Mouse (Mus musculus) liver, embryonic 11.5 days (tissue): Measurements from ENCODE around the gene Phykpl. TPM values are rescaled to one million over a fixed set of nuclear protein-coding genes. Genes with fewer than 3 reads are reported as not detected.

Source experiments
- ATAC-seq: fragments of 200-750 bp; cut with Nextera tagmentation; replicated peaks from 2 replicates; pipeline ENCODE4 v1.8.0; 2017; ENCODE audit warnings: moderate number of reproducible peaks, mild to moderate bottlenecking, moderate TSS enrichment, moderate library complexity; ENCODE audit not compliant: low FRiP score
- DNase-seq: peaks from one replicate; pipeline ENCODE4 v3.0.0-alpha.2; 2017; ENCODE audit warnings: low spot score
- H3K27ac ChIP-seq: fragments of 300-500 bp; sonication (generic); 2 replicates; pipeline ENCODE4 v1.5.1; 2014; ENCODE audit warnings: mild to moderate bottlenecking, low read depth, low read length, control low read depth
- H3K27me3 ChIP-seq: fragments of 300-500 bp; sonication (generic); replicated peaks from 2 replicates; pipeline ENCODE4 v1.6.1; 2014; ENCODE audit warnings: low read length, mixed read lengths; ENCODE audit not compliant: control insufficient read depth, insufficient read depth
- H3K36me3 ChIP-seq: fragments of 300-500 bp; sonication (generic); 2 replicates; pipeline ENCODE4 v1.6.1; 2014; ENCODE audit warnings: mild to moderate bottlenecking, low read length, moderate library complexity, mixed read lengths; ENCODE audit not compliant: control insufficient read depth, insufficient read depth
- H3K4me1 ChIP-seq: fragments of 300-500 bp; sonication (generic); replicated peaks from 2 replicates; pipeline ENCODE4 v1.6.1; 2014; ENCODE audit warnings: low read length, mixed read lengths; ENCODE audit not compliant: control insufficient read depth, insufficient read depth
- H3K4me2 ChIP-seq: fragments of 300-500 bp; sonication (generic); 2 replicates; pipeline ENCODE4 v1.6.1; 2014; ENCODE audit warnings: mild to moderate bottlenecking, control low read depth, moderate library complexity
- H3K4me3 ChIP-seq: fragments of 300-500 bp; sonication (generic); 2 replicates; pipeline ENCODE4 v1.5.1; 2014; ENCODE audit warnings: low read depth, low read length, control low read depth
- H3K9ac ChIP-seq: fragments of 300-500 bp; sonication (generic); 2 replicates; pipeline ENCODE4 v1.6.1; 2014; ENCODE audit warnings: low read depth, low read length, control low read depth
- H3K9me3 ChIP-seq: fragments of 300-500 bp; sonication (generic); 2 replicates; pipeline ENCODE4 v1.6.1; 2016; ENCODE audit warnings: low read length, inconsistent platforms, mixed read lengths; ENCODE audit not compliant: control insufficient read depth
- WGBS: fragments of 180-500 bp; shearing (Covaris S2); extraction: QIAGEN DNeasy Blood & Tissue Kit; methylation state at CpG from one replicate; pipeline ENCODE4 v1.1.7; 2014; 5-methylcytosine and 5-hydroxymethylcytosine counted together
- polyA plus RNA-seq: library from polyadenylated mRNA; unstranded; fragments of >200 nt; fragmentation: Nextera tagmentation; extraction: Ambion mirVana; gene quantifications from 2 replicates; pipeline ENCODE4 v1.2.1, GENCODE M21; 2014

Phykpl gene
- polyA plus RNA-seq, 1 experiment from 2014 or later, result 28.6 TPM

GRCm38 (mm10) chr11:51551253-51551652 is 33.3 kb upstream of the Phykpl start:
- Histone ChIP-seq H3K27ac (no peak overlapping the region), H3K36me3 (no peaks in the 10 kb centered on the region), H3K27me3 (no peaks in the 10 kb centered on the region), H3K4me2 (no peak overlapping the region), H3K9me3 (no peaks in the 10 kb centered on the region), H3K4me3 (no peak overlapping the region), H3K4me1 (no peaks in the 10 kb centered on the region; the same call in 1 of the 2 replicates), H3K9ac (no peak overlapping the region)
- DNase-seq, result no peak
- ATAC-seq, result no peak
- WGBS, result 54% methylated on average over 5 of the region's 5 CpGs

DNA sequence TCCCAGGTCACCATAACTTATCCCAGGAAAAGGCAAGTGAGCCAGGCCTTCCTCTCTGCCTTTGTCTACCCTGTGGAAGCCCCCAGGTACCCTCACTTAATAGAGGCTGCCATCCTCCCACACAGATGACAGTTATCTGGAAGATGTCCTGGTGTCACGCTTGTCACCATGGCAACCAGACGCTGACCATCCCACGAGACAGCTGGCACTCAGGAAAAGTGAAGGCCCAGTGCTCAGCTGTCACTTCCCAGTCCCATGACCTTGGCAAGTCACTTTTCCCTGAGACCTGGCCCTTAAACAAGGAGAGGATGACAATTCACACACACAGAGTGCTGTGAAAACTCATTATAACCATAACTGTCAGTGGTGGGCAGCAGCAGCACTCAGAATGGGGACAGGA is 32.5 kb upstream of the Phykpl start:
- no peak for ATAC-seq
- WGBS, result 55% methylated on average over 3 of the region's 3 CpGs
- H3K4me2 ChIP-seq, result no peak overlapping the region

DNA sequence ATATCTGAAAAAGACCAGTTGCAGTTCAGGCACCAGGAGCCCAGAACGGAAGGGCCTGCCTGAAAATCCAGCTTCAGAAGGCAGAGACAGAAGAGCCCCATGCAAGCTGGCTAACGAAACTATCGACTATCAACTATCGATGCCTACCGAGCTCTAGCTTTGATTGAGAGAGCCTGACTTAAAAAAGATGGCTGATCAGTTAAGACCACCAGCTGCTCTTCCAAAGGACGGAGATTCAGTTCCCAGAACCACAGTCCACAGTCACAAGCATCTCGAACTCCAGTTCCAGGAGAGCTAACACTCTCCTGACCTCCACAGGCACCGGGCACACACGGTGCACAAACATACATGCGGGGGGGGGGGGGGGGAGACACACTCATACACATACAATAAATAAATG is 30.0 kb upstream of the Phykpl start:
- Histone ChIP-seq H3K27ac (no peak overlapping the region), H3K4me3 (no peak overlapping the region), H3K36me3 (no peaks in the 10 kb centered on the region), H3K27me3 (no peaks in the 10 kb centered on the region), H3K4me2 (no peak overlapping the region), H3K9ac (no peak overlapping the region), H3K9me3 (no peaks in the 10 kb centered on the region), H3K4me1 (no peaks in the 10 kb centered on the region; the same call in 1 of the 2 replicates)
- 68% methylated on average over 9 of the region's 10 CpGs for WGBS
- no peak for ATAC-seq
- DNase-seq, result no peak

More for the DNA sequence above, 32.5 kb upstream of the Phykpl start:
- Histone ChIP-seq H3K27me3 (no peaks in the 10 kb centered on the region), H3K36me3 (no peaks in the 10 kb centered on the region), H3K9me3 (no peaks in the 10 kb centered on the region), H3K4me3 (no peak overlapping the region), H3K4me1 (no peaks in the 10 kb centered on the region; the same call in 1 of the 2 replicates), H3K27ac (no peak overlapping the region), H3K9ac (no peak overlapping the region)
- DNase-seq, result no peak

DNA sequence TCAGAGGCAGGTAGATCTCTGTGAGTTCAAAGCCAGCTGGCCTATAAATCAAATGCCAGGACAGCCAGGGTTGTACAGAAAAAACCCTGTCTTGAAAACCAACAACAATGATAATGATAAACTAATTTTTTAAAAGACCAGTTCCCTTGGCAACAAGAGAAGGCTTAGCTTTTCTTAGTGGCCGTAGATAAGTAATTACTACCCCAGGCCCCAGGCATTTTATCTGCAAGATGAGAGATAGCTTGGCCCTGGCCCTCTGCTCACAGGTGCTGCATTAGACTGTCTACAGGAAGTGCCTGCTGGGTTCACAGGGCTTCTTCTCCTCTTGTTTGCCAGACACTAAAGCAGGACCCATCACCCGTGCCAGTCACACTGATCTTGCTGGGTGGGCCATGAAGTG is 29.5 kb upstream of the Phykpl start:
- H3K9ac ChIP-seq, result no peak overlapping the region
- H3K27ac ChIP-seq, result no peak overlapping the region
- H3K4me1 ChIP-seq, result no peaks in the 10 kb centered on the region; the same call in 1 of the 2 replicates
- H3K4me2 ChIP-seq, result no peak overlapping the region
- no peaks in the 10 kb centered on the region for H3K9me3 ChIP-seq
- H3K36me3 ChIP-seq, result no peaks in the 10 kb centered on the region
- no peak overlapping the region for H3K4me3 ChIP-seq
- no peak for ATAC-seq
- H3K27me3 ChIP-seq, result no peaks in the 10 kb centered on the region
- no peak for DNase-seq
- WGBS, result 36% methylated on average over 2 of the region's 2 CpGs

DNA sequence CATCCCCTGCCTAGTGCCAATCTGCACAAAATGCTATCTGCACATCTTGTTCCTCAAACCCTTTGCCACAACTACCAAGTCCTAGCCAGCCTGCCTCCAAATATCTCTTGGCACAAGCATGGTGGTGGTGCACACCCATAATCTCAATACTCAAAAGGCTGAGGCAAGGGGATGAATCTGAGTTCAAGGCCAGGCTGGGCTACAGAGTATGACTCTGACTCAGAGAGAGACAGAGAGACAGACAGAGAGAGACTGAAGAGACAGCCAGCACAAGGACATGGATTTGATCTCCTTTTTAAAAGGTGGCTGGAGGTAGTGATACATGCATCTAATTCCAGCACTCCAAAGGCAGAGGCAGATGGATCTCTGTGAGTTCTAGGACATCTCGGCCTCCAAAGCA is 21.3 kb upstream of the Phykpl start:
- Histone ChIP-seq H3K4me1 (no peaks in the 10 kb centered on the region), H3K36me3 (no peaks in the 10 kb centered on the region), H3K9ac (no peak overlapping the region), H3K27ac (no peak overlapping the region), H3K4me3 (no peak overlapping the region), H3K27me3 (no peaks in the 10 kb centered on the region), H3K4me2 (no peak overlapping the region), H3K9me3 (no peaks in the 10 kb centered on the region)
- no peak for ATAC-seq
- WGBS, result 90% methylated on average over 1 of the region's 1 CpGs
- no peak for DNase-seq

- no peaks in the 10 kb centered on the region for H3K9me3 ChIP-seq
- WGBS, result 33% methylated on average over 3 of the region's 3 CpGs
- DNase-seq (no peak), ATAC-seq (no peak; the same call in 1 of the 2 replicates)
- H3K27me3 ChIP-seq, result no peaks in the 10 kb centered on the region
- no peak overlapping the region for H3K9ac ChIP-seq
- no peak overlapping the region for H3K27ac ChIP-seq
- H3K4me1 ChIP-seq, result no peaks in the 10 kb centered on the region
- no peak overlapping the region for H3K4me2 ChIP-seq
- H3K36me3 ChIP-seq, result no peaks in the 10 kb centered on the region
- no peak overlapping the region for H3K4me3 ChIP-seq
Observed at GRCm38 (mm10) chr11:51565062-51565461, 19.5 kb upstream of the Phykpl start.

DNA sequence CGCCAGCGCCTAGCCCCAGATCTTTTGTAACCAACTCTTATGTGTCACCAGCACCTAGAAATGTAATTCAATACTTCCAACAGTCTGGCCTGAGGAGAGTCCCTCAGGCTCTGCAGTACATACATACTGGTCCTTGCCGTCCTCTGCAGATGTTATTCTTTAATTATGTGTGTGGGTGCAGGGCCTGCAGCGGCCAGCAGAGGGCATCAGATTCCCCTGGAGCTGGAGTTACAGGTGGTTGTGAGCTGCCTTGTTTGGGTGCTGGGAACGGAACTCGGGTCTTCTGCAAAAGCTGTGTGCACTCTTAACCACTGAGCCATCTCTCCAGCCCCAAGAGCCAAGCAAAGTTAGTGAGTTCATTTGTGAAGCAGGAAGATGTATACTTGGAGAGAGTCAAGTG is 18.6 kb upstream of the Phykpl start:
- DNase-seq (no peak), ATAC-seq (no peak)
- Histone ChIP-seq H3K4me3 (no peak overlapping the region), H3K9ac (no peak overlapping the region), H3K27ac (no peak overlapping the region), H3K36me3 (no peaks in the 10 kb centered on the region), H3K27me3 (no peaks in the 10 kb centered on the region), H3K9me3 (no peaks in the 10 kb centered on the region), H3K4me2 (no peak overlapping the region), H3K4me1 (no peaks in the 10 kb centered on the region)
- WGBS, result 88% methylated on average over 6 of the region's 6 CpGs

DNA sequence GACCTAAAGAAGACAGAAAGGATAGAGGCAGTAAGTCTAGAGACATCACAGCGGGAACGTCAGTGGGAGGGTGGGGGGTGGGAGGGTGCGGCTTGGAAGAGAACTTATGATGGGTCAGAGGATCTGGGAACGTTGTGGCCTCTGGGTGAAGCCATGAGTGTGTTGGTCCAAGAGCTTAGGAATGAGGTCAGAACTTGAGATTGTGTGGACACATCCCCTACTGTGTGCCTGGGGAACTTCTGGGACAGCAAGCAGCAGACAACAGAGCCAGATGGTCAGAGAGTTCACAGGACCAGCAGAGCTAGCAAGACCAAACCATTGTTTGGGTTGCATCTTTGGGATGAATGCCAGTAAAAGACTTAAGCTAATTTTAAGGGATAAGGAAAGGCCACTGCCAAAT is 15.8 kb upstream of the Phykpl start:
- Histone ChIP-seq H3K9me3 (no peaks in the 10 kb centered on the region), H3K9ac (no peak overlapping the region), H3K27me3 (no peaks in the 10 kb centered on the region), H3K4me3 (no peak overlapping the region), H3K4me1 (no peaks in the 10 kb centered on the region), H3K4me2 (no peak overlapping the region), H3K27ac (no peak overlapping the region), H3K36me3 (no peaks in the 10 kb centered on the region)
- DNase-seq (no peak), ATAC-seq (no peak)
- 85% methylated on average over 4 of the region's 4 CpGs for WGBS

DNA sequence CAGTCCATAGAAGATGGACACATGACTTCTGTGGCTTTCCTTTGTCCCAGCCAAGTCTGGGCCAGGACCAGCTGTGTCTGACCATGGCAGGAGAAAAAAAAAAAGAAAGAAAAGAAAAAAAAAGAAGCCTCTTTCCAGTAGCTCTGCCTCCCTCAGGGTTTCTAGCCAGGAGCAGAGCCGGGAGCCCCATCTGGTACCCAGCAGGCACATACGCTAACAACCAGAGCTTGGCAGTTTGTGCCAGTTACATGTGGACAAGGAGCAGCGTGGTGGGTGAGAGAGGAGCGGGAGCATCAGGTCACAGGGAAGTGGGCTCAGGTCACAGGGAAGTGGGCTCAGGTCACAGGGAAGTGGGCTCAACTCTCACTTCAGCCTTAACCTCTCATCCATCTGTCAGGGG is 8.1 kb upstream of the Phykpl start:
- 85% methylated on average over 4 of the region's 4 CpGs for WGBS
- no peak for DNase-seq
- Histone ChIP-seq H3K36me3 (no peaks in the 10 kb centered on the region), H3K4me1 (no peaks in the 10 kb centered on the region), H3K27me3 (no peaks in the 10 kb centered on the region), H3K9me3 (no peaks in the 10 kb centered on the region), H3K4me2 (no peak overlapping the region), H3K9ac (no peak overlapping the region), H3K4me3 (no peak overlapping the region), H3K27ac (no peak overlapping the region)
- no peak for ATAC-seq
